Mouse (Mus musculus) liver, embryonic 11.5 days (tissue): Measurements from ENCODE around the gene Pus1. TPM values are rescaled to one million over a fixed set of nuclear protein-coding genes. Genes with fewer than 3 reads are reported as not detected.

ENCODE experiments used
- ATAC-seq: fragments of 200-750 bp; cut with Nextera tagmentation; replicated peaks from 2 replicates; pipeline ENCODE4 v1.8.0; 2017; ENCODE audit warnings: moderate number of reproducible peaks, mild to moderate bottlenecking, moderate TSS enrichment, moderate library complexity; ENCODE audit not compliant: low FRiP score
- DNase-seq: peaks from one replicate; pipeline ENCODE4 v3.0.0-alpha.2; 2017; ENCODE audit warnings: low spot score
- H3K27ac ChIP-seq: fragments of 300-500 bp; sonication (generic); 2 replicates; pipeline ENCODE4 v1.5.1; 2014; ENCODE audit warnings: mild to moderate bottlenecking, low read depth, low read length, control low read depth
- H3K27me3 ChIP-seq: fragments of 300-500 bp; sonication (generic); replicated peaks from 2 replicates; pipeline ENCODE4 v1.6.1; 2014; ENCODE audit warnings: low read length, mixed read lengths; ENCODE audit not compliant: control insufficient read depth, insufficient read depth
- H3K36me3 ChIP-seq: fragments of 300-500 bp; sonication (generic); 2 replicates; pipeline ENCODE4 v1.6.1; 2014; ENCODE audit warnings: mild to moderate bottlenecking, low read length, moderate library complexity, mixed read lengths; ENCODE audit not compliant: control insufficient read depth, insufficient read depth
- H3K4me1 ChIP-seq: fragments of 300-500 bp; sonication (generic); replicated peaks from 2 replicates; pipeline ENCODE4 v1.6.1; 2014; ENCODE audit warnings: low read length, mixed read lengths; ENCODE audit not compliant: control insufficient read depth, insufficient read depth
- H3K4me2 ChIP-seq: fragments of 300-500 bp; sonication (generic); 2 replicates; pipeline ENCODE4 v1.6.1; 2014; ENCODE audit warnings: mild to moderate bottlenecking, control low read depth, moderate library complexity
- H3K4me3 ChIP-seq: fragments of 300-500 bp; sonication (generic); 2 replicates; pipeline ENCODE4 v1.5.1; 2014; ENCODE audit warnings: low read depth, low read length, control low read depth
- H3K9ac ChIP-seq: fragments of 300-500 bp; sonication (generic); 2 replicates; pipeline ENCODE4 v1.6.1; 2014; ENCODE audit warnings: low read depth, low read length, control low read depth
- H3K9me3 ChIP-seq: fragments of 300-500 bp; sonication (generic); 2 replicates; pipeline ENCODE4 v1.6.1; 2016; ENCODE audit warnings: low read length, inconsistent platforms, mixed read lengths; ENCODE audit not compliant: control insufficient read depth
- WGBS: fragments of 180-500 bp; shearing (Covaris S2); extraction: QIAGEN DNeasy Blood & Tissue Kit; methylation state at CpG from one replicate; pipeline ENCODE4 v1.1.7; 2014; 5-methylcytosine and 5-hydroxymethylcytosine counted together
- polyA plus RNA-seq: library from polyadenylated mRNA; unstranded; fragments of >200 nt; fragmentation: Nextera tagmentation; extraction: Ambion mirVana; gene quantifications from 2 replicates; pipeline ENCODE4 v1.2.1, GENCODE M21; 2014

Gene Pus1
- polyA plus RNA-seq, 1 experiment from 2014 or later = 54.3 TPM

DNA sequence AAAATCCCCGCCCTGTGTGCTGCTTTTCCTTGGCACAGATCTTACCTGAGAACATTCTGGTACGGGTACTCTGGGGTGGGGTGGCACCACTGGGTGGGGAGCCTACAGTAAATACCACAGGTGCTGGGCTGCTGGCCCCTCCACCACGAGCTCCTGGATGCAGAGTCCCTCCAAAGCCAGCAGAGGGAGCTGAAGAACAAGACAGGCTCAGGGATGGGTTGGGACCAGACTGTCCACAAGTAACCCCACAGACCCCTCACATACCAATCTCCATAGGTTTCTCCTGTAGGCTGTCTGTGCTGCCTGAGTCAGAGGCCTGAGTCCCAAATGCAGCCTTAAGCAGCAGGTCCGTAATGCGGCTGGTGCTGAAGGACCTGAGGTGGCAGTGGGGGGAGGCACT is 8.2 kb upstream of the Pus1 start:
- no peak for DNase-seq
- H3K4me1 ChIP-seq = peaks cover 6% of the 10 kb centered on the region
- WGBS = 48% methylated on average over 5 of the region's 5 CpGs
- no peaks in the 10 kb centered on the region for H3K9me3 ChIP-seq
- H3K4me3 ChIP-seq = no peak overlapping the region
- peak; percentile 65 for ATAC-seq
- H3K9ac ChIP-seq = no peak overlapping the region
- H3K27me3 ChIP-seq = no peaks in the 10 kb centered on the region
- no peak overlapping the region for H3K27ac ChIP-seq
- no peak overlapping the region for H3K4me2 ChIP-seq
- peaks cover 48% of the 10 kb centered on the region for H3K36me3 ChIP-seq

DNA sequence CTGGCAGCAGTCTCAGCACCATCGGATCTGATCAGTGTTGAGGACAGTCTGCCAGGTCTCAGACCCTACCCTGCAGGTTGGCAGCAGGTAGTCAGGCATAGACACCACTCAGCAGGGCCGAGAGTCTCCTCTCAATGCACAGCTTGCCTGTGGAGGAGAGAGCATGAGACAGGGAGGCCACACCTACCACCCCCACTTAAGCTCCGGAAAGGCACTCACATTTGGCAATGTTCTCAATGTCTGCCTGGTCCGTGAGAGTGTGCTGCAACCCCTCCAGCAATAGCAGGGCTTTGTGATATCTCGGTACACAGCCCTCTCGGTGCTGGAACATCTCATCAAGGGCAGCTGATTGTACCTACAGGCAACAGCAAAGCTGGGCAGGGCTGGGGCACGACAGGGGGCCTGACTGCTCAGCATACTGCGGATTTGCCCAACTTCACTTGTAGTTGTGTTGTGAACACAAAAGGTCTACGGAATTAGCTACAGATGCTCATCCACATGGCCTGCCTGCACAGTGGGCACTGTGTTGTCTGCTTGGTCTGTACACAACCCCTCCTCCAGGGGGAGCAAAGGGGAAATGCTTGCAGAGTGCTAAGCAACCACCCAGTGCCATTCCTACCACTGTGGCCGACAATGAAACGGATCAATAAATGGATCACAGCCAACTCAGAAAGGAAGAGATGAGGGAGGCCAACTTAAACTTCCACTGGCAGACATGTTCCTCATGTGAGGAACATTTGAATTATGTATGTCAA is 5.8 kb upstream of the Pus1 start:
- WGBS = 81% methylated on average over 11 of the region's 11 CpGs
- Histone ChIP-seq H3K27ac (no peak overlapping the region), H3K4me2 (no peak overlapping the region), H3K4me3 (no peak overlapping the region), H3K9ac (no peak overlapping the region), H3K4me1 (peaks cover 13% of the 10 kb centered on the region), H3K27me3 (no peaks in the 10 kb centered on the region), H3K36me3 (peaks cover 37% of the 10 kb centered on the region), H3K9me3 (no peaks in the 10 kb centered on the region)
- ATAC-seq (no peak), DNase-seq (no peak)

DNA sequence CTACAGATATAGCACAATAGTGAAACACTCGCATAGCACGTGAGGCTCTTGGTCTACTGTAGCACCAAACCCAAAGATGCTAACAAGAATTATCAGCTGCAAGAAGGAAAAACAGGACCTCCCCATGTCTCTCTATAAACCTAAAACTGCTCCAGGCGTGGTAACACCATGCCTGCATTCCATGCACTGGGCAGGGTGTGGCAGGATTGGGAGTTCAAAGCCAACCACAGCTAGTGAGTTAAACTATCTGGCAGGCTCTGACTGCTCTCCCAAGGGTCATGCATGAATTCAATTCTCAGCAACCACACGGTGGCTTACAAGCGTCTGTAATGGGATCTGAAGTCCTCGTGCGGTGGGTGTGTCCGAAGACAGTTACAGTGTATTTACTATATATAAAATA is 2.7 kb upstream of the Pus1 start:
- Histone ChIP-seq H3K4me3 (no peak overlapping the region), H3K36me3 (peaks cover 25% of the 10 kb centered on the region), H3K9ac (no peak overlapping the region), H3K4me1 (peaks cover 24% of the 10 kb centered on the region), H3K9me3 (no peaks in the 10 kb centered on the region), H3K27ac (no peak overlapping the region), H3K27me3 (no peaks in the 10 kb centered on the region), H3K4me2 (no peak overlapping the region)
- ATAC-seq (no peak), DNase-seq (no peak)
- 74% methylated on average over 8 of the region's 8 CpGs for WGBS

DNA sequence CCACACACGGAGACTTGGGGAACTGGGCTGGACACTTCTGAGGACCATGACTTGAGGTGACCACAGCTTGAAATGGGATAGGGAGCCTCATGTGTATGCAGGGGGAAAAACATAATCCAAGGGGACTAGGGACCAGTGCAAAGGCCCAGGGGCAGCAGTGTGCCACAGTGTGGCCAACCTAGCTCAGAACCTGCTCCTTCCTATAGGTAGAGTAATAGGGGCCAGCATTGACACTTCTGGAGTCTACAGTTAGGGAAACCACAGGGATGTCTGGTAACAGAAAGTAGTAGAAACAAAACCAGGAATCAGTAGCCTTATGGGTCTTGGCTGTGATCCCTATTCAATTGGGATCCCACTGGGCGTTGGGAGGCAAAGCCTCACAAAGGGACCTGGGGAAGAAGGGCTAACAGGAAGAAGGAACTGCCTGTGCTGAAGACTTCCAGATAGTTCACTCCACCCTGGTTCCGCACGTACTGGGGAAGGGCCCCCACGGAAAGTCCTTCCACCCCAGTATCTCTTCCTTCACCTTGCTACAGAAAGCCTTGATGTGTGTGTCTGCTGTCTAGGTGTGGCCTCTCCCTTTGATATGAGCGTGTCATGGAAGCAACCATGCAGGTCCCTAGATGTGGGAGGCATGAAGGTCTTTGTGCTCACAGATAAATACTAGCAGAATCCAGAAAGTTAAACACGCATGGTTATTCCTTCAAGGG is 1.2 kb upstream of the Pus1 start:
- Histone ChIP-seq H3K27ac (peak overlapping the region; percentile 78), H3K4me3 (no peak overlapping the region), H3K9me3 (no peaks in the 10 kb centered on the region), H3K4me2 (peak overlapping the region; percentile 71), H3K4me1 (peaks cover 24% of the 10 kb centered on the region), H3K27me3 (no peaks in the 10 kb centered on the region), H3K9ac (0 out of 2 replicates have a peak overlapping the region, but pooled peaks have one; percentile 8), H3K36me3 (peaks cover 25% of the 10 kb centered on the region)
- DNase-seq = no peak
- WGBS = 52% methylated on average over 7 of the region's 7 CpGs
- peak; percentile 76 for ATAC-seq

DNA sequence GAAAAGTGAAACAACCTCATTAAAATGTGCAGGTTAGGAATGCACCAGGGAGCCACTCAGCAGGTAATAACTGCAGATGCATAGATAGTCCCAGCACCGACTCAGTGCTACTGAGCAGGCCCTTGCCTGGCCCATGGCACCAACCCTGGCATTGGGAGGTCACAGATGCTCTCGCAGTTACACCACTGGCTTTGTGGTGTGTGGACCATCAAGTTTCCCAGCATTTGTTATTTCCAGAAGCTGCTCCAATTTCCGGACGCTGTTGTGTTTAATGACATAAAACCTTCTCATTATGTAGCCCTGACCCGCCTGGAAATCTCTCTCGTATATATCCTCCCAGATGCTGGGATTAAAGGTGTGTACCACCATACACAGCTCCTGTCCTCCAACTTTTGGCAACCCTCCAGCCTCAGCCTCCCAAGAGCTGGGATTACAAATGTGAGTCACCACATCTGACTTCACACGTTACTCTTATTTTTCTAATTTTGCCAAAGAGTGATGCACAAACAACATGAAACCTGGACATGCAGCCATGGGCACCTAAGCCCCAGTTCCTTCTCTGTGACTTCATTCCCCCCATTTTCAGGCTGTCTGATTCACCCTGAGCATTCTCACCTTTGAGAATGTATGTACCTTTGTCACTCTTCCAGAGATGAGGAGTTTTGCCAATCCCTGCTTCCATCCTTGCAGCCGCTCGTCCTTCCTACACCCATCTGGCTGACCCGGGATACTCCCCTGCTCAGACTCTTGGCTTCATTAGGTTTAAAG is 486 bp upstream of the Pus1 start:
- Histone ChIP-seq H3K4me3 (peak overlapping the region; percentile 92), H3K36me3 (peaks cover 26% of the 10 kb centered on the region), H3K4me1 (peaks cover 24% of the 10 kb centered on the region), H3K9ac (peak overlapping the region; percentile 93), H3K9me3 (no peaks in the 10 kb centered on the region), H3K4me2 (peak overlapping the region; percentile 71), H3K27me3 (no peaks in the 10 kb centered on the region), H3K27ac (peak overlapping the region; percentile 78)
- DNase-seq (no peak), ATAC-seq (peak; percentile 30)
- 64% methylated on average over 10 of the region's 10 CpGs for WGBS

DNA sequence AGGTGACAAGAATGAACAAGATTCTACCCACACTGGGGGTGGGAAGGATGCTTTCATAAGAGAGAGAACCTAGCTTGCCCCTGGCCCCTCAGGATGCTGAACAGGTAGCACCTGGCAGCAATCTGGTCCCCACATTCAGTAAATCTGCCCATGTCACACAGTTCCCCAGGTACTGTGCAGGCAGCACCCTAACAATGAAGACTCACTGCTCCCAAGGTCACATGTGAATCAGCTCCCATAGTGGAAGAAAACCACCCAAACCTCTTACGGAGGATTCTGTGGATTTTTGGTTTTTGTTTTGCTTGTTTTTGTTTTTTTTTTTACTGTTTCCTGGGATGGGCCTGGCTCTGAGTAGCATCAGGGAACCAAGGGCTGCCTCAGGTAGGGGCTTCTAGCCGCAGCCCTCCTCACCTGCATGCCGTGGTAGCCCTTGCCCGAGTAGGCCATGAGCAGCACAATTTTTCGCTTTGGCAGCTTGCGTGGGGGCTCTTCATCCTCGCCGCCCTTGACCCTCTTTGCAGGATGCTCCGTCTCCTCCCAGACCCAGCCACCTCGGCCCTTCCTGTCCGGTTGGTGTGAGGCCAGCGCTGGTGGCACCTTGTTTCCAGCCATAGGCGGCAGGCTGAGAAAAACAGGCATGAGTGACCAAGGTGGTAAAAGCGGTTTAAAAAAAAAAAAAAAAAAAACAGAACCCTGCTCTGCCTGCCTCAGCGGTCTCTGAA is 1.0 kb downstream of the Pus1 start:
- no peaks in the 10 kb centered on the region for H3K27me3 ChIP-seq
- ATAC-seq (no peak), DNase-seq (no peak)
- H3K4me1 ChIP-seq = peaks cover 24% of the 10 kb centered on the region
- H3K27ac ChIP-seq = no peak overlapping the region
- peak overlapping the region; percentile 92 for H3K4me3 ChIP-seq
- peaks cover 32% of the 10 kb centered on the region for H3K36me3 ChIP-seq
- peak overlapping the region; percentile 71 for H3K4me2 ChIP-seq
- WGBS = 16% methylated on average over 15 of the region's 15 CpGs
- H3K9ac ChIP-seq = peak overlapping the region; percentile 93
- H3K9me3 ChIP-seq = no peaks in the 10 kb centered on the region

DNA sequence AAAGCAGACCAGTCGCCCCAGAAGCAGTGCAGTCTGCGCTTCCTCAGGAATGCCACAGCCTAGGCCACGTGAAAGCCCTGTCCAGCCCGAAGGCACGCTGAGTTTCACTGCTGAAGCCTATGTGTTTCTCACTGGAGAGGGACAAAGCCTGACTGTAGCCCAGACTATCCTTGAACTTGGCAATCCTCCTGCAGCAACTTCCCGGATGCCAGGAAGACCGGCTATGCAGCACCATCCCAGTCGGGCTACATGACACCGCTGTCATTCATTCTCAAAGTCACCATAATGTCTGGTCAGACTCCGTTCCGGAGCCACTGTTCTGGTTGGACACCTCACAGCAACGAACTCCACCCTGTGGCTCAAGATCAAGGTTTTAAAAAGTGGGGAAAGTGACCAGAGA is 2.2 kb downstream of the Pus1 start:
- Histone ChIP-seq H3K9ac (no peak overlapping the region), H3K4me1 (peaks cover 24% of the 10 kb centered on the region), H3K27me3 (no peaks in the 10 kb centered on the region), H3K36me3 (peaks cover 40% of the 10 kb centered on the region), H3K9me3 (no peaks in the 10 kb centered on the region), H3K27ac (no peak overlapping the region), H3K4me3 (no peak overlapping the region; the same call in 1 of the 2 replicates), H3K4me2 (peak overlapping the region; percentile 71; the same call in 1 of the 2 replicates)
- ATAC-seq = no peak
- WGBS = 89% methylated on average over 12 of the region's 12 CpGs
- no peak for DNase-seq

DNA sequence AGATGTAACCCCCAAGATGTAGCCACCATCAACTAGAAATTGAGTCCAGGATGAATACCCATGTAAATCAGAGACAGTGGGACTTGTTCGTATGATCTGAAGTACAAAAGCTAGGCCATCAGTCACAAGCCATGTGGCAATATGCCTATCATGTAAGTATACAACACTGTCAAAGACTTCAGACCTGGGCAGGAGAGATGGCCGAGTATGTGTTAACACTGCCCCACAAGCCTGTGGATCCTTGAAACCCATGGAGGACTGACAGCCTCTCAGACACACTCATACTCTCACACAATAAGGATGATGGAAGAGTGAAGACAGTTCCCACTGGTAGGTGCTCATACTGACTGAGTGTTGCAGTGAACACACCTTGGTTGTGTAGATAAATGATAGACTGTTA is 4.3 kb downstream of the Pus1 start:
- DNase-seq = no peak
- WGBS = 88% methylated on average over 2 of the region's 2 CpGs
- H3K9me3 ChIP-seq = no peaks in the 10 kb centered on the region
- peaks cover 21% of the 10 kb centered on the region for H3K4me1 ChIP-seq
- H3K9ac ChIP-seq = no peak overlapping the region
- ATAC-seq = no peak
- peaks cover 42% of the 10 kb centered on the region for H3K36me3 ChIP-seq
- no peaks in the 10 kb centered on the region for H3K27me3 ChIP-seq
- no peak overlapping the region for H3K4me3 ChIP-seq
- no peak overlapping the region for H3K4me2 ChIP-seq
- H3K27ac ChIP-seq = no peak overlapping the region
